Mouse (Mus musculus) liver, embryonic 14.5 days (tissue): ENCODE results near the gene Abl1.

ENCODE experiments used
- CTCF ChIP-seq: IDR thresholded peaks from 2 replicates; pipeline ENCODE4 v1.5.1; 2016; ENCODE audit warnings: antibody characterized with exemption, low read depth, control low read depth
- EP300 ChIP-seq: IDR thresholded peaks from 2 replicates; pipeline ENCODE4 v1.6.1; 2016; ENCODE audit warnings: antibody characterized with exemption, low read depth

DNA sequence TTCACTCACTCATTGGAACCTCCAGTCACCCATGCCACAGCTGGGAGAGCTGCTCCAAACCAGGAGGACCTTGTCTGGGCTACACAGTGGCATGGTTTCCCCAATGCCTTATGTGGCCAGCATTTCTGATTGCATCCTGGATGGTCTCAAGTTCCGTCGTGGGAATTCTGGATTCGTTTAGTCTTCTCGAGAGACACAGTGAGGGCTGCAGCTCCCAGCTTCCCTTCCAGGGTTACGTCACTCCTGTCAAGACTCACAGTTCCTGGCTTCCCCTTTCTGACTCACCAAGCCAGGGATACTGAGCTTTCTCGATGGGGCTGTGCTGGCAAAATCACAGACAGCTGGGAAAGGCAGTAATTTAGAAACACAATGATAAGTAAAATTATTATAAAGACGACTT lies 54.0 kb downstream of the Abl1 start:
- TF ChIP-seq CTCF (no peak), EP300 (no peak)
